Mouse (Mus musculus): ENCODE data around the gene Prrc2b.

GRCm38 (mm10) chr2:32175051-32175466, 24.2 kb downstream of the Prrc2b start:
- TF ChIP-seq CTCF (IDR thresholded peaks at IDR 0.05; ENCODE audit: low read depth, low read length), result no peak
- no peak for TF ChIP-seq POLR2A (IDR thresholded peaks at IDR 0.05; ENCODE audit: extremely low read depth, insufficient read depth, low read length)

Data from liver, adult 2 months (tissue).